Mouse (Mus musculus) hindbrain, embryonic 10.5 days (tissue): ENCODE measurements at regions not wholly inside any gene's neighbourhood (a gene's known extent, or its start where the extent isn't known, plus 50 kb on each side); places are given as distances from the start of the nearest gene placed in this dataset.

Source experiments
- DNase-seq: peaks from one replicate; pipeline ENCODE4 v3.0.0-alpha.2; 2017; ENCODE audit warnings: low spot score
- H3K27ac ChIP-seq: fragments of 300-500 bp; sonication (generic); 2 replicates; pipeline ENCODE4 v1.5.1; 2016; ENCODE audit warnings: mild to moderate bottlenecking, moderate library complexity
- H3K27me3 ChIP-seq: fragments of 300-500 bp; sonication (generic); 2 replicates; pipeline ENCODE4 v1.6.1; 2016; ENCODE audit warnings: mild to moderate bottlenecking; ENCODE audit not compliant: poor library complexity, insufficient read depth, severe bottlenecking
- H3K36me3 ChIP-seq: fragments of 300-500 bp; sonication (generic); 2 replicates; pipeline ENCODE4 v1.6.1; 2016; ENCODE audit warnings: mild to moderate bottlenecking, moderate library complexity
- H3K4me1 ChIP-seq: fragments of 300-500 bp; sonication (generic); replicated peaks from 2 replicates; pipeline ENCODE4 v1.6.1; 2016; ENCODE audit warnings: mild to moderate bottlenecking
- H3K4me3 ChIP-seq: fragments of 300-500 bp; sonication (generic); 2 replicates; pipeline ENCODE4 v1.5.1; 2016; ENCODE audit warnings: mild to moderate bottlenecking, moderate library complexity
- H3K9me3 ChIP-seq: fragments of 300-500 bp; sonication (generic); 2 replicates; pipeline ENCODE4 v1.6.1; 2016; ENCODE audit warnings: mild to moderate bottlenecking, moderate library complexity
- WGBS: fragments of 180-500 bp; shearing (Covaris S2); methylation state at CpG from one replicate; pipeline ENCODE4 v1.1.7; 2016; 5-methylcytosine and 5-hydroxymethylcytosine counted together

DNA sequence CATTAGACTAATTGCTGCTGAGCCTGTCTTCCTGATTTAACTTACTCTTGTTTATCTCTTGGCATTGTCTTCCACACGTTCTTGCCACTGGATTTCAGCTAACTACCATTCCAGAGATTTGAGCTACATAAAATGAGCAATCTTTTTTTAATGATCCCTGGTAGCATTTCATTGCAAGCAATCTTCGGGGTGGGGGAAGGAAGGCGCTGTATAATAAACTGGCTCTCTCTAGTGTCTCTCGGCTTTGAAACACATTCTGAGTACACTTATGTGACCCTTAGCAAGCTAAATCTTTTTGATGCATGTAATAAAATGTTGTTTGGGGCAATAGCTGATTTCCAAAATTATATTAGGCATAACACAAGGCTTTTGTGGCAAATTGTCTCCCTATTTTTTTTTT lies 152.2 kb upstream of the Atp5g3 start:
- H3K4me3 ChIP-seq: no peak overlapping the region
- H3K27ac ChIP-seq: no peak overlapping the region
- 0 out of 2 replicates have a peak, but pooled peaks cover 3% of the 10 kb centered on the region for H3K4me1 ChIP-seq
- H3K27me3 ChIP-seq: peaks cover 18% of the 10 kb centered on the region
- no peaks in the 10 kb centered on the region for H3K9me3 ChIP-seq
- 82% methylated on average over 4 of the region's 4 CpGs for WGBS
- no peaks in the 10 kb centered on the region for H3K36me3 ChIP-seq
- DNase-seq: no peak

DNA sequence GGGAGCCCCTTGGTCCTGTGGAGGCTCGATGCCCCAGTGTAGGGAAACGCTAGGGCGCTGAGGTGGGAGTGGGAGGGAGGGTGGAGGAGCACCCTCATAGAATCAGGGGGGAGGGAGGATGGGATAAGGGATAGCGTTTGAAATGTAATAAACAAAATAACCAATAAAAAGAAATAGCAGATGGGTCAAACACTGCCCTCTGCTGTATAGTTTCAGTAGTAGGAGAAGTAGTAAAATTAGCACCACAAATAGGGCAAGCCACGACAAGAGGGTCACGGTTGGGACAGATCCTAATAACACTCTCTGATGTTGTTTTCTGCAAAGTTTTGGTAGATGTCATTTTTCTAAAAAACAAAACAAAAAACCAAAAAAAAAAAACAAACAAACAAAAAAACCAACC lies 131.3 kb upstream of the Atp5g3 start:
- Histone ChIP-seq H3K4me3 (no peak overlapping the region), H3K27ac (no peak overlapping the region), H3K4me1 (no peaks in the 10 kb centered on the region), H3K9me3 (no peaks in the 10 kb centered on the region), H3K27me3 (no peaks in the 10 kb centered on the region), H3K36me3 (no peaks in the 10 kb centered on the region)
- DNase-seq: no peak
- WGBS: 79% methylated on average over 6 of the region's 6 CpGs

DNA sequence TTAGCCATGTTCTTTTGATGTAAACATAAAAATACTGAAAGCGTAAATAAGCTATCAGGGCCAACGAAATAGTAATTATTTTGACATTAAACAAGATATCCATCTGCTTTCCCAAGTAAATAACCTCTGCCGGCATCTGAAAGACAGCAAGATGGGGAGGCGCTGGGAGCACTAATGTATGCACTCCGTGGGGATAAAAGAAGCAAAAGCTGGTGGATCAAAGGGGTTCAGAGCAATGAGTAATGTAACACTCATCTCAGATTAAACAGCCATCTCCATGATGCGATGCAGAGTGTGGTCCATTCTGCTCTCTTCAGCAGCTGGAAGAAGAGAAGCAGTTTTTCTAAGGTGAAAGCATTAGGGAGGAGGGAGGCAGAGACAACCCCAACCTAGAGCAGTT lies 128.5 kb upstream of the Atp5g3 start:
- WGBS: 65% methylated on average over 6 of the region's 6 CpGs
- Histone ChIP-seq H3K36me3 (no peaks in the 10 kb centered on the region), H3K27ac (no peak overlapping the region), H3K4me3 (no peak overlapping the region), H3K4me1 (no peaks in the 10 kb centered on the region), H3K27me3 (no peaks in the 10 kb centered on the region), H3K9me3 (no peaks in the 10 kb centered on the region)
- DNase-seq: no peak

DNA sequence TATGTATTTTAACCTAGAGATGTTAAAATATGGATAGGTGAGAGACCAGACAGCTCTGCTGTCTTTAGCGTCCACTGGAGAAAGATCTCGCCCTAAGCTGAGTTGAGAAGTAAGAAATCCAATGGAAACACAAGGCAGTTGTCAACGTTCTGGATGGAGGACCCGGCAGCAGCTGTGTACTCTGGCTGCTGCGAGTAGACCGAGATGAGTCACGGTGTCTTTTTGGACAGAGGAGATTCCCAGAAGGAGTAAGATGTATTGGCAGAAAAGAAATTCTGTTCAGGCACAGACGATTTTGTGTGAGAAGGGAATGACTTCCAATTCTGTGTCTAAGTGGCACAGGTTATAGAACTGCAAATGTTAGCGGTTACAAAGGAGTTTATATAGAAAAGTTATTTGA lies 124.9 kb upstream of the Atp5g3 start:
- no peak overlapping the region for H3K27ac ChIP-seq
- no peaks in the 10 kb centered on the region for H3K36me3 ChIP-seq
- H3K4me3 ChIP-seq: no peak overlapping the region
- H3K27me3 ChIP-seq: no peaks in the 10 kb centered on the region
- no peak for DNase-seq
- no peaks in the 10 kb centered on the region for H3K4me1 ChIP-seq
- 93% methylated on average over 9 of the region's 9 CpGs for WGBS
- no peaks in the 10 kb centered on the region for H3K9me3 ChIP-seq

DNA sequence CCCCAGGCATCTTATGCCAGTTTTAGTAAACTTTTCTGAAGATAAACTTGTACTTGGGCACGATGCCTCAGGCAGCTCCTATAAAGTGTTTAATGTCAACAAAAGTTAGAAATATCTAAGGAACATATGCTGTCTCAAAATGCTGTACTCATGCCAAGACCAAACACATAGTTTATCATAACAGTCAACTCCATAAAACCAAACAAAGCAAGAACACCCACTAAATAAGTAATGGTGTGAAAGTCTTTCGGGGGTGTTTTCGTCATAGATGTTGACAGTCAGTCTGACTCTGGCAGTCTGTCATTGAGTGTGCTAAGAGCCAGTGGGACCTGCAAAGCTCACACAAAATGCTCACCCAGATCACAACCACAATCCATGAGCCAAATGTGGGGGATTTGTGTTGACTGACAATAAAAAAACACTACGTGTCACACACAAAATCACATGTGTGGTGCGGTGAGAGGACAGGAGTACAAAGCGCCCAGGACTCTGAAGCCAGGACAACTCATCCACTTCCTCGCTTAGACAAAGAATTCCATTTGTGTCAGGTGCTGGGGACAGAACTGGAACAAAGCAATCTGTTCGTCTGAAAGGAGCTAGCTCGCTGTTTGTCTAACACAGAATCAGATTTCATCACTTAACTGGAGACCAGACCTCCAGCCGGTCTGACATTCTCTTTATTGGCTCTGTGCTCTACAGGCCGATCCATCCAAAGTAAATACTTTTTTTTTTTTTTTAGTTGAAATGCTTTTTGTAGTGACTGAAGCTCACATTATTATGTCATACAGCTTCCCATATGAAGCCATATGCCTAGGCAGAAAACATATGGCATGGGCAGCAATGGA lies 121.3 kb upstream of the Atp5g3 start:
- no peaks in the 10 kb centered on the region for H3K27me3 ChIP-seq

DNA sequence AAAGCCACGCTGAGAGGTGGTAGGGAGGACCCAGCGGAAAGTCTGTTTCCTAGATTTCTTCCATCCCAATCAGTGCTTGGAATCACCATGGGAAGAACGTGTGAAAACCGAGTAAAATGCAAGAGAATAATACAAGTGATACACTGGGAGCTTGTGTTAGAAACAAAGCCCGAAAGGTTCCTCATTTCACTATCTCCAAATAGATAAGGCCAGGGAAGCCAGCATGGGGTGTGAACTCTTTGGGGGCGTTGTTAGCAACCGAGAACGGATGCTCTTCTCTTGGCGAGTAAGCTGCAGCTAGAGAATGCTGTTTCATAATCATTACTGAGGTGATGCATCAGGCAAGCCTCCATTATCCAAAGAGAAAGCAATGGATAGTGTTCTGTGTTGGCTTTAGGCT lies 118.8 kb upstream of the Atp5g3 start:
- Histone ChIP-seq H3K9me3 (no peaks in the 10 kb centered on the region), H3K4me3 (no peak overlapping the region), H3K4me1 (peaks cover 8% of the 10 kb centered on the region; the same call in 1 of the 2 replicates), H3K27ac (no peak overlapping the region), H3K27me3 (no peaks in the 10 kb centered on the region), H3K36me3 (no peaks in the 10 kb centered on the region)
- 91% methylated on average over 9 of the region's 9 CpGs for WGBS
- DNase-seq: no peak

More for the DNA sequence above, 121.3 kb upstream of the Atp5g3 start:
- WGBS: 78% methylated on average over 11 of the region's 11 CpGs
- H3K27ac ChIP-seq: no peak overlapping the region
- H3K36me3 ChIP-seq: no peaks in the 10 kb centered on the region
- H3K9me3 ChIP-seq: no peaks in the 10 kb centered on the region
- DNase-seq: no peak
- peaks cover 8% of the 10 kb centered on the region; the same call in 1 of the 2 replicates for H3K4me1 ChIP-seq
- H3K4me3 ChIP-seq: no peak overlapping the region

DNA sequence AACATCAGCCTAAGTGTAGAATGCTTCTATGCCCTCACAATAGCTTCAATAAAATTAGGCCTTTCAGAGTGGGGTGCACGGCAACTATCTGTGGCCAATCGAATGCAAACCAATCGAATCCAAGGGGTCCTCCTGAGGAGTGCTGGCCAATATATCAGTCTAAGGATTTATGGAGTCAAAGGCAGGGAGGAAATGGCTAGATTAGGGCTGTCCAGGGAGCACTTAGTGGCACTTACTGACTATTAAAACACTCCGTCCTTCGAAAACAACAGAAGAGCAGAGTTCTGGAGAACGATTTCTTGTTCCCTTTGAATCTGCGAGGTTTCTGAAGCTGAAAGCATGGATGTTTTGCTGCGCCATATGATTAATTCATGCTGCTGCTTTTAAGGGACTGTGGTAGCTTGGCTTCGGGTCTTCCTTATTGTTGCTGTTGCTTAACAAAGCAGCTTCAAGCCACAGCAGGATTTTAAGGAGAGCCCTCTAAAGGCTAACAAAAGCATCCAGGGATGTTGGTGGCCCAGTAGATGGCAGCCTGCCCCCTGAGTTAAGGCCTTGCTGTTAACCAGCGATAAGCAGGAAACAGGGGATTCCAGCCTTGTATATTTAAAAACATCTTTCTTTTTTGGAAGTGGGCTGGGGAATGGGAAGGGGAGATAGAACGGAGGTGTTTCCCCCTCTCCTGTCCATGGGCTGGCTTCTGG lies 116.4 kb upstream of the Atp5g3 start:
- H3K27ac ChIP-seq: peak overlapping the region; percentile 53

DNA sequence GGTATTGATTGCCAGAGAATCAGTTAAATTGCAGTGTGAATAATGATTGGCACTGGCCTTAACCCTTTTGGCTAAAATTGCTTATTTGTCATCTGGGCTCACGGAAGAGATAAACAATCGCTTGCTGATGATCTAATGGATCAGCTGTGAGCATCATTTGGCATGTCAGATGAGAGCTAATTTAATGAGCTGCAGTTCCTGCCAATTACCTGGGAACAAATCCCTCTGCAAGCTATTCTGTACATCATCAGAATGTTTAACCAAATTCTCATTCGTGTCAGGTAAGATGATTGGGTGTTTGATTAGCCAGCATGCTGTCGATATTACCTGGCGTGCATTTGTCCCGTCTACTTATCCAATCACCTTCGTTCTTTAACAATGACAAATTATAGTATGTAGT lies 104.0 kb upstream of the Atp5g3 start:
- Histone ChIP-seq H3K27ac (no peak overlapping the region), H3K9me3 (peaks cover 6% of the 10 kb centered on the region), H3K4me1 (no peaks in the 10 kb centered on the region), H3K36me3 (no peaks in the 10 kb centered on the region), H3K4me3 (no peak overlapping the region), H3K27me3 (no peaks in the 10 kb centered on the region)
- DNase-seq: no peak
- WGBS: 93% methylated on average over 7 of the region's 7 CpGs

More for the DNA sequence above, 116.4 kb upstream of the Atp5g3 start:
- DNase-seq: peak; percentile 46
- Histone ChIP-seq H3K4me3 (no peak overlapping the region), H3K4me1 (peaks cover 8% of the 10 kb centered on the region; the same call in 1 of the 2 replicates), H3K27me3 (no peaks in the 10 kb centered on the region), H3K9me3 (no peaks in the 10 kb centered on the region), H3K36me3 (no peaks in the 10 kb centered on the region)
- WGBS: 58% methylated on average over 11 of the region's 11 CpGs

DNA sequence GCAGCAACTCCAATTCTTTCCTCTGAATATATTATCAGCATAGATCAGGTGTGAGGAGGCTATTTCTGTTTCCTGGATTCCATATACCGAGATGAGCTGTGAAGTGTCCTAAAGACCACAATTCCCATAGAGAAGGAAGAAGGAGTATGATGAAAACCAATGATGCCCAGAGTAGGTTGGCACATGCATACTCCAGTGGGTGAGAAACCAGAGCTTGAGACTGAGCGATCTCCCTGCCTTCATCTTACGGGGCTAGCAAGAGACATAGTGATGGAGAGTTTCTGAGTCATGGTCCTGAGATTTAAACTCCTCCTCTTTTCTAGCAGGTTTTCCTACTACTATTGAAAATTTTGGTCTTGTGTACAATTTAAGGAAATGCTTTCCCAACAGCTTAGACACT lies 103.1 kb upstream of the Atp5g3 start:
- 89% methylated on average over 3 of the region's 3 CpGs for WGBS
- H3K27me3 ChIP-seq: no peaks in the 10 kb centered on the region
- H3K27ac ChIP-seq: no peak overlapping the region
- no peak for DNase-seq
- H3K4me1 ChIP-seq: no peaks in the 10 kb centered on the region
- no peaks in the 10 kb centered on the region for H3K36me3 ChIP-seq
- peaks cover 10% of the 10 kb centered on the region for H3K9me3 ChIP-seq
- no peak overlapping the region for H3K4me3 ChIP-seq

DNA sequence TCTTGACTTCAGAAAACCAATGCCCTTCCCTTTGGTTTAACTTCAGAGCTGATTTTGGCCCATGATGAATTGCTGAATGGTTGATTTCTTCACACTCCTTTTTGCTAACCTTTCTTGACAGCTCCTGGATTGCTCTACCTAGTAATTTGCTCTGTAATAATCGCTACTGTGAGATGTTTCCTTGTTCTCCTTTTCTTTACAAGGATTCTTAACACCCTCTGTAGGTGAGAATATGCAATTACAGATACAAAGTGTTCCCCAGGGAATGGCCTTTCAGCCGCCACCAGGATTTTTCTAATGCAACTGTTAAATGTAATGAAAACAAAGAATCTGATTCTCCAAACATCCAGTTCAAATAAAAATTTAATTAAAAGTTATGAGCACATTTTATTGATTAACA lies 87.4 kb upstream of the Atp5g3 start:
- Histone ChIP-seq H3K27me3 (peaks cover 12% of the 10 kb centered on the region; the same call in 1 of the 2 replicates), H3K4me3 (no peak overlapping the region), H3K36me3 (no peaks in the 10 kb centered on the region), H3K9me3 (no peaks in the 10 kb centered on the region), H3K4me1 (no peaks in the 10 kb centered on the region), H3K27ac (no peak overlapping the region)
- no peak for DNase-seq
- 19% methylated on average over 2 of the region's 2 CpGs for WGBS

DNA sequence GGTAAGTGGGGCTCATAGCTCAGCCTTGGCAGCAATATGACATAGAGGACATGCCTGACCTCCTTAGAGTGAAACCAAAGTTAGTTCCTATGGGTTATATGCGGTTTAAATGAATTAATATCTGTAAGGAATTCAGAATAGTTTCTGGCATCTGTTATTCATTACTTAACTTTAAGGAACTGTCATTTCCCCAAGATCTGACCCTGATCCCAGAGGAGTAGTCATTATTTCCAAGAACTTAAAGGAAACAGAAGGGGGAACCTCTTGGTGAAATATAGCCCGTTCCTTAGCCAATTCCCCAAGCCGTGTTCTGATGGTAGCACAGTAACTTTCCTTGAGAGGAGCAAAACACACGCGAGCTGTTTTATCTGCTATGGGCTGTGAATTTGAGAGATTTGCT lies 85.9 kb upstream of the Atp5g3 start:
- 74% methylated on average over 5 of the region's 5 CpGs for WGBS
- H3K4me1 ChIP-seq: peaks cover 5% of the 10 kb centered on the region

DNA sequence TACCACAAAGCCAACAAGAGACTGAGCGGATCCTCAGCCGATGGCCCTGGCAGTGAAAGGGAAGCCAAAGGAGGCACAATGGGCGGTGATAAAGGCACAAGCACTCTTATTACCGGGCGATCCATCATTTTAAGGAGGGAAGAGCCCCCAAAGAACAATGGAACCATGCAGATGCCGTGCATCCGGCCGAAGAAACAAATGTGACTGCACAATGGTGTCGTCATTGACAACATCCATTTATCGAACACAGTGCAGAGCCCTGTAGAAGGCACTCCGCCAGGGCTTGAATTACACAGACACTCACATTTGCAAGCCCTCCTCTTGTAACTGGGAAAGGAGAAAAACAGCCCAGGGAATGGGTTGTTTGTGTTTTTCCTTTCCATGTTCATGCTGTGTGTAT lies 80.7 kb upstream of the Atp5g3 start:
- 48% methylated on average over 11 of the region's 11 CpGs for WGBS
- peak overlapping the region; percentile 50 for H3K27ac ChIP-seq
- H3K36me3 ChIP-seq: no peaks in the 10 kb centered on the region
- peaks cover 17% of the 10 kb centered on the region for H3K4me1 ChIP-seq
- H3K4me3 ChIP-seq: 0 out of 2 replicates have a peak overlapping the region, but pooled peaks have one; percentile 3
- no peaks in the 10 kb centered on the region for H3K9me3 ChIP-seq
- no peak for DNase-seq
- H3K27me3 ChIP-seq: 0 out of 2 replicates have a peak, but pooled peaks cover 5% of the 10 kb centered on the region

More for the DNA sequence above, 85.9 kb upstream of the Atp5g3 start:
- Histone ChIP-seq H3K27me3 (peaks cover 16% of the 10 kb centered on the region; the same call in 1 of the 2 replicates), H3K9me3 (no peaks in the 10 kb centered on the region), H3K4me3 (no peak overlapping the region), H3K27ac (no peak overlapping the region), H3K36me3 (no peaks in the 10 kb centered on the region)
- no peak for DNase-seq
